Mouse (Mus musculus) bone marrow macrophage, adult 2 months (primary cell): ENCODE results near the gene Trim15.

Source experiments
- CTCF ChIP-seq: IDR thresholded peaks from 2 replicates; pipeline ENCODE4 v1.5.1; 2012; ENCODE audit warnings: low read depth, mild to moderate bottlenecking, low read length, moderate library complexity
- POLR2A ChIP-seq: IDR thresholded peaks from 2 replicates; pipeline ENCODE4 v1.6.1; 2012; ENCODE audit warnings: mild to moderate bottlenecking, low read depth, low read length, borderline replicate concordance

DNA sequence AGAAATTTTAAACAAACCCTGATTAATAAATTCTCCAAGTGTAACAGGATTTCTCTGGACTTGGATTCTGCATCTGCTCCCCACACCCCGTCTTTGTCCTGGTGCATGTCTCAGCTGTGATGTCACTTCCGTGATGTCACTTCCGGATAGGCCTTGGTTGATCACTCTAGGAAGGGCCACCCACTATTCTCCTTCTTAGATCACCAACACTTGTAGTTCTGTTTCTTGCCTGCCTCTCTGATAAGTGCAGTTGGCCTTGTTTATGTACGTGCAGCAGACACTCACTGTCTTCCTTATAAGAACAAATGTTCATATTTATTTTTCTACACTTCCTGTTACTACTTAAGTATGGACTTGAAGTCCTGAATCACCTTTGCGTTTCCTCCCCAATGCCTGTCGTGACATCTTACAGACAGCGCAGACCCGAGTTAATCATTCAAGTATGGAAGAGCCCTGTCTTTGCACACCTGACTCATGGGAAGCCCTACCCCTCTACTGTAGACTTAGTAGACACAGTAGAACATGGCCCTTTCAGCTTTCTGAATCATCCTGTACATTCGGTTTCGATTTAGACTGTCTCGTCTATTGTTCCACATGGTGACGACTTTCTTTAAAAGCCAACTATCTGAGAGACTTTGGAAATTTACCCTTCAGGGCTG is 18.3 kb upstream of the Trim15 start:
- TF ChIP-seq CTCF (no peak), POLR2A (no peak)
